Mouse (Mus musculus) MEL (cell line): ENCODE data around the gene Olfr1368.

Source experiments
- CTCF ChIP-seq, 3 experiments: IDR thresholded peaks in 2 of 3; conservative IDR thresholded peaks in 1 of 3; 2 replicates each; pipeline ENCODE4 v1.5.1; 2011 to 2012; ENCODE audit warnings: low read length in 3 of 3, low read depth in 2 of 3, mild to moderate bottlenecking in 2 of 3, improper control_type of control experiment in 1 of 3, inconsistent platforms in 1 of 3, mixed read lengths in 1 of 3, moderate library complexity in 1 of 3; ENCODE audit not compliant: control insufficient read depth in 1 of 3, insufficient read depth in 1 of 3, poor library complexity in 1 of 3, severe bottlenecking in 1 of 3
- NRF1 ChIP-seq: IDR thresholded peaks from 2 replicates; pipeline ENCODE4 v1.6.1; 2014; ENCODE audit warnings: low read depth, mild to moderate bottlenecking, inconsistent platforms, low read length, improper control_type of control experiment, moderate library complexity; ENCODE audit not compliant: poor library complexity, insufficient read depth, severe bottlenecking
- SMC3 ChIP-seq: IDR thresholded peaks from 2 replicates; pipeline ENCODE4 v1.6.1; 2011; ENCODE audit warnings: low read depth, low read length, improper control_type of control experiment
- USF1 ChIP-seq: IDR thresholded peaks from 2 replicates; pipeline ENCODE4 v1.6.1; 2014; ENCODE audit warnings: low read depth, mild to moderate bottlenecking, inconsistent platforms, low read length, improper control_type of control experiment, moderate library complexity

DNA sequence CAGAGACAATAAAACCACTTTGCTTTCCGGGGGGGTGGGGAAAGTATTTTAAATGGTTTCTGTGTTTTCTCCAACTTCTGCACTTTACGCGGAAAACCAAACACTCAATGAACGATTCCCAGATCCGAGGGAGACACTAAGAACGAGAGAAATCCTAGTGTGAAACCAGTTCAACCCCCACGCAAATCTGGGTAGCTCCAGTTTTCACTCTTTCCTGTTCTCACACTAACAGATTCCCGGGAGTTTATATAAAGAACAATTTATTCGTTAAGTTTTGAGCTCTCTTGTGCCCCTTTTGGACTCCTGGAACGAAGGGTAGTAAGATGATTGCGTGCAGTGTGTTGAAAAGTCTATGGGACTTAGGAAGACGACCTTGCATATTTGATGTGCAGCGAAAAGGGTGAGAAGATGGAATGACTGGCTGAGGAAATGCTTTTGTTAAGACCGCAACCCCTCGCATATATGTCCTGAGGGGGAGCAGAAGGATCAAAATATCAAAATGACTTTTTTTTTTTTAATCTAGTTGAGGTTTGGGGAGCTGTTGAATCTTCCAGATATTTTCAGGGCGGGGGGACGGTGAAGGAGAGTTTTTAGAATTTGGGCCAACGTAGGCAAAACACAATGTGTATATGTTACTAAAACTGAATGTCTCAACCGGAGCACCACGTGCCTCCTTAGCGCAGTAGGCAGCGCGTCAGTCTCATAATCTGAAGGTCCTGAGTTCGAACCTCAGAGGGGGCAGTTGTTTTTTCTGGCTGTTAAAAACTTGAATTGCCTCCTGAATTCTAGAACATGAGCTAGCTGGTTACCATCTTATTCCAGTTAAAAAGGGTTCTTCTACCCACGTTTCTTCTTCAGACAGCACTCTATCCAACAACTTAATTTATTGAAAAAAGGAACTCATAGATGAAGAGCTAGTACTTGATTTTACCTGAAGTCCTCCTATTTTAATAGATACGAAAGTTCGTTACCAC lies 21.6 kb upstream of the Olfr1368 start:
- no peak for TF ChIP-seq CTCF (IDR thresholded peaks at IDR 0.05 in 2 of 3, conservative IDR thresholded peaks at IDR 0.05 in 1 of 3; ENCODE audit: control insufficient read depth in 1 of 3, insufficient read depth in 1 of 3, low read depth in 2 of 3, low read length in 3 of 3, poor library complexity in 1 of 3, severe bottlenecking in 1 of 3)
- TF ChIP-seq SMC3: no peak
- TF ChIP-seq NRF1: no peak
- TF ChIP-seq USF1: no peak
